Mouse (Mus musculus) embryo, embryonic 11.5 days (tissue): ENCODE data around the gene Dupd1.
"Not testable (repeated sequence)": the region's sequence is repeated elsewhere in the genome, so short reads cannot be mapped to it uniquely, and the experiment has no call there.

Experiments
- DNase-seq: peaks from one replicate; pipeline ENCODE4 v3.0.0-alpha.2; 2012; ENCODE audit warnings: low read depth, low spot score

Dupd1 gene

DNA sequence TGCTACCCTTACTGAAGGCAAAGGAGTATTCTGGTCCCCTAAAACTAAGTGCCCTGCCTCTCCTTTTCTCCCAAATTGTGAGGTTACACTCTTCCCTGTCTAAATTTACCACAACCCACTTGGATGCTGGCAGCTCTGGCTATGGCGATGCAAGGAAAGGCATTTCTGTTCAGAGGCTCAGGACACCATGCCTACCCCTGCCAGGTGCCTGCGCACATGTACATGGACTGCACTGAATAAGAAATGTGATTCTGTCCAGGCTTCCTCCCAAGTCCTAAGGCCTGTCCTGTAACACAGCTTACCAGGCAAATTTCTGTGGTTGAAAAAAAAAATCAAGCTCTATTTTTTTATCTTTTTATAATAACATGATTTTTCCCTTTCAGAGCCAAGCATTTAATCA is 38.2 kb downstream of the Dupd1 start:
- no peak for DNase-seq

GRCm38 (mm10) chr14:21674471-21674870 is 39.9 kb downstream of the Dupd1 start:
- DNase-seq: no peak

GRCm38 (mm10) chr14:21673100-21673499 is 41.3 kb downstream of the Dupd1 start:
- no peak for DNase-seq

- DNase-seq: not testable (repeated sequence)
These were observed 43.9 kb downstream of the Dupd1 start for GRCm38 (mm10) chr14:21670422-21671006.

DNA sequence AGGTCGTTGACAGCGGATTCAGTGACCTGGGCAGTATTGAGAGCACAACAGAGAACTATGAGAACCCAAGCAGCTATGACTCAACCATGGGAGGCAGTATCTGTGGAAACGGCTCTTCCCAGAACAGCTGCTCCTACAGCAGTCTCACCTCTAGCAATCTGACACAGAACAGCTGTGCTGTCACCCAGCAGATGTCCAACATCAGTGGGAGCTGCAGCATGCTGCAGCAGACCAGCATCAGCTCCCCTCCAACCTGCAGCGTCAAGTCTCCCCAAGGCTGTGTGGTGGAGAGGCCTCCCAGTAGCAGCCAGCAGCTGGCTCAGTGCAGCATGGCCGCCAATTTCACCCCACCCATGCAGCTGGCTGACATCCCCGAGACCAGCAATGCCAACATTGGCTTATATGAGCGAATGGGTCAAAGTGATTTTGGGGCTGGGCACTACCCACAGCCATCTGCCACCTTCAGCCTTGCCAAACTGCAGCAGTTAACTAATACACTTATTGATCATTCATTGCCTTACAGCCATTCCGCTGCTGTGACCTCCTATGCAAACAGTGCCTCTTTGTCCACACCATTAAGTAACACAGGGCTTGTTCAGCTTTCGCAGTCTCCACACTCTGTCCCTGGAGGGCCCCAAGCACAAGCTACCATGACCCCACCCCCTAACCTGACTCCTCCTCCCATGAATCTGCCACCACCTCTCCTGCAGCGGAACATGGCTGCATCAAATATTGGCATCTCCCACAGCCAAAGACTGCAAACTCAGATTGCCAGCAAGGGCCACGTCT is 44.5 kb downstream of the Dupd1 start:
- no peak for DNase-seq

DNA sequence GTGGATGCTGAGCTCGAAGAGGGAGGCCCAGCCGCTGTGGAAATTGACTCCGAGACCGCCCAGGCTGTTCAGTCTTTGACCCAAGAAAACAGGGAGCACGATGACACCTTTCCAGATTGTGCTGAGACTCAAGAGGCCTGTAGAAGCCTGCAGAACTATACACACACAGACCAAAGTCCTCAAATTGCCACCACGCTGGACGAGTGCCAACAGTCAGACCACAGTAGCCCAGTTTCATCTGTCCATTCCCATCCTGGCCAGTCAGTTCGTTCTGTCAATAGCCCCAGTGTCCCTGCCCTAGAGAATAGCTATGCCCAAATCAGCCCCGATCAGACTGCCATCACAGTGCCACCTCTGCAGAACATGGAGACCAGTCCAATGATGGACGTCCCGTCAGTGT is 45.2 kb downstream of the Dupd1 start:
- no peak for DNase-seq

DNA sequence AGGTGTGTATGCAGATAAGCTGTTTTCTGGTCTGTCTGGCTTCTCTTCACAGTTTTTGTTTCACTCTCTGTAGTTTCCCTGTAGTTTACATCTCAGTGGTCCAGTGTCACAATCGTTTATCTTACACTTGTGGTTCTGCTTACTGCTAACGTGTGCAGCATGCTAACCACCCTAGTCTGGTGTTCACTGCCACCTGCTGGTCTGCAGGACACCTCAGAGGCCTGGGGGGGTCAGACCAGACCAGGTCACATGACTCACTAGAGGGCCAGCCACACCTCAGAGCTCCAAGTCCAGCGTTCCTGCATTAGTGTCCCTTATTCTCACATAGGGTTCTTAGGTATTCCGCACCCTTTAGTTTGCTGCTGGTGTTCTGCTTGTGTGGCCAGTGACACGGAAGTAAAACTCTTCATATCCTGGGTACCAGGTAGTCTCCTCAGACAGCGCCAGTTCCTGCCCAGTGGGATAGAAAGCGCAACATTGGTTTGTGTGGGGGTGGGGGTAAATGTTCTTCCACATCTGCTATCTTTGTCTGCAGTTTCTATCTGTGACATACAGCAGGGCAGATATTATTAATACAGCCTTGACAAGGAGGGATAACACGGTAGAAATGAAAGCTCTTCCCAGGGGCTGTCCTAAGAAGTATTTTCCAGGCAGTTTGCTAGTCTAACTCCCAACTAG is 51.8 kb downstream of the Dupd1 start:
- DNase-seq: no peak

- DNase-seq: peak; percentile 44
These were observed 54.7 kb downstream of the Dupd1 start for GRCm38 (mm10) chr14:21659652-21660051.

GRCm38 (mm10) chr14:21659155-21659554 is 55.2 kb downstream of the Dupd1 start:
- DNase-seq: no peak

- DNase-seq: no peak
These were observed 60.6 kb downstream of the Dupd1 start for GRCm38 (mm10) chr14:21653813-21654212.

DNA sequence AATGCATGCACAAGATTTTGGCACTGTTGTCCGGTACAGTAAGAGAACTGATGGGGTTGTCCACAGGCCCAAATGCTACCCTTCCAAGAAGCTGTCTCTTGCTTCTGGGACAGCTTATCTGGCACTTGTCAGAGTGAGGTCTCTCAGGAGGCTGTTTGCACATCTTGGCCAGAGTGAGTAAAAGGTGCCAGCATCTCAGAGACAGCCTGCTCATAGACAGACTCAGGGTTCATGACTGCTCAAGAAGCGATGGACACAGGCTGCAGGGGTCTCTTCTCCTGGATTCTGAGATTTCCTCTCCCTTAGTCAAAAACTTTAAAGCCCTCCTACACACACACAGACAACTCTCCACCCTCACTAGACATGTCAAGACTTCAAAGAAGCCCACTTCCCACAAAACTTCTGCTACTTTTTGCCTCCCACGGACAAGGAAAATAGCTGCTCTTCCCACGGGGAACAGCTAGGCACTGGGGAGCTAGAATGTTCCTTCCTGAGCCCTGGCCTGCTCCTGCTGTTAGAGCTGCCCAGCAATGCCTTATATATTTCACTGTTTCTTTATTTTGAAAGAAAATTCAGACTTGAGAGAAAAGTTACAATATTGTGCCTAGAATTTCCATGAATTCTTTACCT is 73.5 kb downstream of the Dupd1 start:
- DNase-seq: no peak

- no peak for DNase-seq
These were observed 77.8 kb downstream of the Dupd1 start for GRCm38 (mm10) chr14:21636548-21636947.

DNA sequence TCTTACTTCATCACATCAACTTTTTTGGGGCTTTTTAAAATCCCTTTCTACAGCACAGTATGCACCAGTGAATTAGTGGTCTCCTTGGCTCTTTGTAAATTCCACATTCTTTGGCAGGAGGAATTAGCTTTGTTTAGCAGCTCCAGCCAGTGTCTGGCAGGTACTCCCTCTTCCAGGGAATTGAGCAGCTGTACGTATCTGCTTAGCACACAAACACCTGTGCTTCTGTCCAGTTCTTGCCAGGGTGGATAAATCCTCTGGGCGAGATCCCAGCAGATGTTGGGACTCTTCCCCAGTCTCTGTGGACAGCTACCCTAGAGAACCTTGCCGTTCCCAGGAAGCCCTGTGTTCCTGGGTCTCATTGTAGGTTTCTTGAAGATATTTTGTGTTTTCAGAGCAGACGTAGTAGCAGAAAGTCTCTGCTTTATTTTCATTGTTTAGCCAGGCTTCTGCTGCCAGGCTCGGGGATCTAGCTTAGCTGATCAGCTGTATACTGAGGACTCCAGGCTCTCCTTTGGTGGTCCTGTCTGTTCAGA is 82.6 kb downstream of the Dupd1 start:
- DNase-seq: no peak
